Mouse (Mus musculus) ES-E14 (cell line): Measurements from ENCODE around the gene Cyp19a1.

ENCODE experiments used
- CHD2 ChIP-seq: IDR thresholded peaks from 2 replicates; pipeline ENCODE4 v1.6.1; 2014; ENCODE audit warnings: mild to moderate bottlenecking, low read depth, low read length, inconsistent platforms
- HCFC1 ChIP-seq: IDR thresholded peaks from 2 replicates; pipeline ENCODE4 v1.6.1; 2012; ENCODE audit warnings: low read length, inconsistent platforms, borderline replicate concordance; ENCODE audit not compliant: insufficient read depth
- MAFK ChIP-seq: IDR thresholded peaks from 2 replicates; pipeline ENCODE4 v1.6.1; 2014; ENCODE audit warnings: mild to moderate bottlenecking, low read depth, low read length, inconsistent platforms; ENCODE audit not compliant: insufficient read depth
- ZNF384 ChIP-seq: IDR thresholded peaks from 2 replicates; pipeline ENCODE4 v1.6.1; 2012; ENCODE audit warnings: low read depth, low read length, inconsistent platforms

DNA sequence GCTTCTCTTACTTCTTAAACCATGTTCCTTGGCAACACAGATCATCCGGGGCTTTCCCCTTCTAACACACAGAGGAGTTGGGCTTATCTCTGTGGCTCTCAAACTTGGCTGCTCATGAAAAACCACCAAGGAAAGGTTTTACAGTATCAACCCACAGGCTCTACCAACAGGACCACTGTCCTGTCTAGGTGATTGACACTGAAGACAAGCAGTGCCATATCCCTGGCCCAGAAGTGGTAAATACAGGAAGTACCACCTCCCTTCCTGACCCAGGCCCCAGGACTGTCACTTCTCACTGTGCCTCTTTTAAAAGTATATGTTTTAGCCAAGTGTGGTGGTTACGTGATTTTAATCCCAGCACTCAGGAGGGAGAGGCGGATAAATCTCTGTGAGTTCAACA lies 76.5 kb downstream of the Cyp19a1 start:
- TF ChIP-seq MAFK (no peak), ZNF384 (no peak), HCFC1 (no peak), CHD2 (no peak)
